Mouse (Mus musculus): ENCODE results near the gene Sytl1. TPM values are rescaled to one million over a fixed set of nuclear protein-coding genes. Genes with fewer than 3 reads are reported as not detected.

Sytl1 gene
- total RNA-seq (2017): 1.4 to 7.1 TPM (median 4.4 TPM) in 3 replicates

DNA sequence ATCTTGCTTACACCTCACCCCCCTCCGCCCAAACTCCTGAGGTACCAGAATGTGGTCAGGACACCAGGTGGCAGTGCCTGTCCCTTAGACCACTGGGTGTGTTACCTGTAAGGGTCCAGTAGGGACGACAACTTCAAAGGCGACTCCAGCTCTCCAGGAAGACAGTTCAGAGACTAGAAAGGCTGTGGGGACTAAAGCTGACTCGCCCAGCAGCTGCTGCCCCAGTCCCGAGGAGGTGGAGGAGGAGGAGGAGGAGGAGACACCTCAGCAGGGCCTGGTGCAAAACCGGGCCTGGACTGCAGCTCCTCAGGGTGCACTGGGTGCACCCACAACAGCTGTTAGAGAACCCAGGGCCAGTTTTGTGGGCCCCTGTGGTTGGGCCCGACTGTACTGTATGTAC lies at the start of gene Sytl1:
Sytl1 (minus strand) TSS at position 232 of the 400 bp plus-strand sequence.
- no peak for ATAC-seq (replicated peaks; ENCODE audit: insufficient number of reproducible peaks, low FRiP score, low TSS enrichment, poor library complexity, severe bottlenecking)

GRCm38 (mm10) chr4:133309948-133310347 lies 47.0 kb upstream of the Sytl1 start:
- peak; percentile 74 for ATAC-seq (replicated peaks; ENCODE audit: insufficient number of reproducible peaks, low FRiP score, low TSS enrichment, poor library complexity, severe bottlenecking)

DNA sequence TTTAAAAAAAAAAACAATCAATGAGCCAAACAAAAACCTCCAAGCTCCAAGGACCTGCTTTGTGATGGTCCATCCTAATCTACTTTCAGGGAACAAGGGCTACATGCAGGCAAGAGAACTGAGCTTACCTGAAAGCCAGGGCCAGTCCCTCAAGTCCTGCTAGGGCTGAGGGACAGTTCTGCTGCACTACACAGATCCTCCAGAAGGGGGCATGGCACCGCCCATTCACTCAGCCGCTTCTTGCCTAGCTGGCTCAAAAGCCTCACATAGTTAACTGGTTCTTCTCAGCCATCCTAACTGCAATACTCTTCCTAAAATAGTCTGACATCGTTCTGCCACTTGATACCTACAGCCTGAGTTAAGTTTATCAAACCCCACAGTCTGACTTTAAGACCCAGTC lies 44.4 kb upstream of the Sytl1 start:
- ATAC-seq (replicated peaks; ENCODE audit: insufficient number of reproducible peaks, low FRiP score, low TSS enrichment, poor library complexity, severe bottlenecking): peak; percentile 57

GRCm38 (mm10) chr4:133305825-133306224 lies 42.9 kb upstream of the Sytl1 start:
- no peak for ATAC-seq (replicated peaks; ENCODE audit: insufficient number of reproducible peaks, low FRiP score, low TSS enrichment, poor library complexity, severe bottlenecking)

GRCm38 (mm10) chr4:133304770-133305169 lies 41.9 kb upstream of the Sytl1 start:
- no peak for ATAC-seq (replicated peaks; ENCODE audit: insufficient number of reproducible peaks, low FRiP score, low TSS enrichment, poor library complexity, severe bottlenecking)

DNA sequence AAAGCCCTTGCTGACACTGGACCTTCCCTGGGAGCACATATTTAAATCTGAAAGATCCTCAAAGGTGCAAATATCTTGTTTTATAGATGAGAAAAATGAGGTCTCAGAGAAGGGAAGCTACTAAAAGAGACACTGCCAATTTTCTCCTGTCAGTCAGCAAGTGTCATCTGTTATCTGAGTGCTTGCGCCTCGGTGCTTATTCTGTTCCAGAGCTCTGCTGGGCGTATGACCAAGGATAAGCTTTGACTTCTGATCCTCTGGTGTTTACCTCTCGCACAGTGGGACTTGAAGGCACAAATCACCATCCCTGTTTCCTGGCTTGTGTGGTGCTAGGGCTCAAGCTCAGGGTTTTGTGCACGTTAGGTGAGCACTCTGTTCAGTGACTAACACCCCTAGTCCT lies 39.8 kb upstream of the Sytl1 start:
- ATAC-seq (replicated peaks; ENCODE audit: insufficient number of reproducible peaks, low FRiP score, low TSS enrichment, poor library complexity, severe bottlenecking): no peak

- ATAC-seq (replicated peaks; ENCODE audit: insufficient number of reproducible peaks, low FRiP score, low TSS enrichment, poor library complexity, severe bottlenecking): peak; percentile 53
These were observed 38.9 kb upstream of the Sytl1 start for GRCm38 (mm10) chr4:133301802-133302201.

- ATAC-seq (replicated peaks; ENCODE audit: insufficient number of reproducible peaks, low FRiP score, low TSS enrichment, poor library complexity, severe bottlenecking): no peak
These were observed 37.5 kb upstream of the Sytl1 start for GRCm38 (mm10) chr4:133300421-133300820.

DNA sequence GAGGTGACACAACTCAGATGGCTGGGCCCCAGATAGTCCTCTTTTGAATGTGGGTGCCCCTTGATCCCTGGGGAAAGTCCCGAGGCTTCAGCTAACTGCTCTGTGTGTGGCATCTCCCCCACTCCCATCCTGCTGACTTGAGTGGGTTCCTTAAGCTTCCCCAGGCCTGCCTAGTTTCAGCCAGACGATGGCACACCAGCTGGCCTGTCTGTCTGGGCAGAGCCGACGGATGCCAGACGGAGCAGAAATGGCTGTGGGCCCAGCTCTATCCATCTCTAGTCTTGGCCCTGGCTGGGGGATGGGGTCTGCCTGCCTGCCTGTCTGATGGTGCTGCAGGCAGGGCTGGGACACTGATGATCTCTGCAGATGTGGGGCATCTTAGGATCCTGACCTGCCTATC lies 36.8 kb upstream of the Sytl1 start:
- ATAC-seq (replicated peaks; ENCODE audit: insufficient number of reproducible peaks, low FRiP score, low TSS enrichment, poor library complexity, severe bottlenecking): no peak

- ATAC-seq (replicated peaks; ENCODE audit: insufficient number of reproducible peaks, low FRiP score, low TSS enrichment, poor library complexity, severe bottlenecking): no peak
These were observed 35.8 kb upstream of the Sytl1 start for GRCm38 (mm10) chr4:133298516-133299365.

GRCm38 (mm10) chr4:133297801-133298238 lies 34.9 kb upstream of the Sytl1 start:
- peak; percentile 58; the same call in 1 of the 2 replicates for ATAC-seq (replicated peaks; ENCODE audit: insufficient number of reproducible peaks, low FRiP score, low TSS enrichment, poor library complexity, severe bottlenecking)

DNA sequence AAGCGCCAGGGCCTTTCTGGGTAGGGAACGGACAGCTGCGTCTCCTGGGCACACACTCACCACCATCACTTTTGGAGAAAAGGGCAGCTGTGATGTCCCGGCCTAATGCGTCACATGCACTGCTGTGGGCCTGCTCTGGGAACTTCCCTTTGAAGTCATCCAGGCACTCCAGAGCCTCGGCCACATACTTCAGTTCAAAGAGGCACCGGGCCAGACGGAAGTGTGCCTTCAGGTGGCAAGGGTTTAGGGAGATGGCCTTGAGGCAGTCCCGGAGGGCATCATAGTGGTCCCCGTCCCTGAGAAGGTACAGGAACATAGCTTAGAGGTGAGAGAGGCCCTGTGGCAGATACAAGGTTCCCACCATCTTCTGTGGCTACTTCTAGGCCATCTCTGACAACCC lies 34.4 kb upstream of the Sytl1 start:
- ATAC-seq (replicated peaks; ENCODE audit: insufficient number of reproducible peaks, low FRiP score, low TSS enrichment, poor library complexity, severe bottlenecking): no peak

GRCm38 (mm10) chr4:133294084-133294483 lies 31.2 kb upstream of the Sytl1 start:
- ATAC-seq (replicated peaks; ENCODE audit: insufficient number of reproducible peaks, low FRiP score, low TSS enrichment, poor library complexity, severe bottlenecking): no peak

DNA sequence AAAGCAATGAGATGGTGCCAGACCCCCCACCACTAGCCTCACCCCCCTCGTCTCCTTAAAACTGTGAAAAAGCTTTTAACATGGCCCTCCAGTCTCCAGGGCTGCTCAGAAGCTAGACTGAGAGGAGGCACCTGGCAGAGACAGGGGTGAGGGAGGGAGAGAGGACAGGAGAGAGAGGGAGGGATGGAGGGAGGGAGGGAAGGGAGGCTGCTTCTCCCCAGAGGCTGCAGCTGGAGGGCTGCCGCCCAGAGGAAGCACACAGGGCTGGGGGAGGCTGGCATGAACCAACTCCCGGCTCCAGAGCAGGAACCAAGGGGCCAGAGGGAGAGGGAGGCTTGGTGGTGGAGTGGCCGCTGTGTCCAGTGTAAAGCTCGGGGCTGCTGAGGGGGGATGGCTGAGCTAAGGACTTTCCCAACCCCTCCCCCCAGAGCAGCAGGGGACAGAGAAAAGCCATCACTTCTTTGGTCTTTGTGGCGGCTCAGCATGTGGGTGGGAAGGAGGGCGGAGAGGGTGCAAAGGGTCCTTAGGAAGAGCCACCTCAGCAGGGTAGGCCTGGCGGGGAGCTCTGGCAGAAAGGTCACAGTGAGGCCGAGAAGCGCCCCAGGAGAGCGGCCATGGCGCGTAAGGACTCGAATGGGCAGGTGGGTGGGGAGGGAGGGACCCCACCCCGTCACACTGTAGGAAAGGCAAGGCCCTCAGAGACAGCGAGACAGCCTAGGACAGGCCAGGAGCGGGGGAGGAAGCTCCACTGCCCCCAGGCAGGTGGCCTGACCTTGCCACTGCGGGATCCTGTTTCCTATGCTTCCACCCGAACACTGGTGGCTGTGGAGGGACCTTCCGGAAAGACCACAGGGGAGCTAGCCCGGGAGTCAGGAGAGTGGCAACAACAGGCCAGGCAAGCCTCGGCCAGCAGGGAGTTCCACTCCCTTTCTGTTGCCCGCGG lies 30.3 kb upstream of the Sytl1 start:
- ATAC-seq (replicated peaks; ENCODE audit: insufficient number of reproducible peaks, low FRiP score, low TSS enrichment, poor library complexity, severe bottlenecking): no peak

- ATAC-seq (replicated peaks; ENCODE audit: insufficient number of reproducible peaks, low FRiP score, low TSS enrichment, poor library complexity, severe bottlenecking): no peak
These were observed 29.5 kb upstream of the Sytl1 start for GRCm38 (mm10) chr4:133292405-133292804.

GRCm38 (mm10) chr4:133291255-133291654 lies 28.3 kb upstream of the Sytl1 start:
- ATAC-seq (replicated peaks; ENCODE audit: insufficient number of reproducible peaks, low FRiP score, low TSS enrichment, poor library complexity, severe bottlenecking): no peak

GRCm38 (mm10) chr4:133286476-133287077 lies 23.7 kb upstream of the Sytl1 start:
- no peak for ATAC-seq (replicated peaks; ENCODE audit: insufficient number of reproducible peaks, low FRiP score, low TSS enrichment, poor library complexity, severe bottlenecking)

DNA sequence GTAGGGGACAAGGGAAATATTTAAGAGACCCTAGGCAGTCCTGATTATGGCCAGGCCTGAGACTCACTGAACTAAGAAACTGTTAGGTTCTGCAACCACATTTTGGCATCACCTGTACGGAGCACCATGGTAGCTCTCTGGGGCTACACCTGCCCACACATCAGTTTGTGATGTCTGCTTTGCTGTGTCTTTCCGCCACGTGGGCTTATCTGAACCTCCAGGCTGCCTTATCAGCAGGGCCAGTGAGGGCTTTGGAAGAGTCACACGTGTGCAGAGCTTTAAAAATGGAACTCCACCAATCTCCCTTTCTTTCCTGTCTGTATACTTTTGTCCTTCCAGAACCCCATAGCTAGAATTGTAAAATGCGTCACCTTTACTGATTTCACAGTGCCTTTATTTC lies 23.0 kb upstream of the Sytl1 start:
- no peak for ATAC-seq (replicated peaks; ENCODE audit: insufficient number of reproducible peaks, low FRiP score, low TSS enrichment, poor library complexity, severe bottlenecking)

DNA sequence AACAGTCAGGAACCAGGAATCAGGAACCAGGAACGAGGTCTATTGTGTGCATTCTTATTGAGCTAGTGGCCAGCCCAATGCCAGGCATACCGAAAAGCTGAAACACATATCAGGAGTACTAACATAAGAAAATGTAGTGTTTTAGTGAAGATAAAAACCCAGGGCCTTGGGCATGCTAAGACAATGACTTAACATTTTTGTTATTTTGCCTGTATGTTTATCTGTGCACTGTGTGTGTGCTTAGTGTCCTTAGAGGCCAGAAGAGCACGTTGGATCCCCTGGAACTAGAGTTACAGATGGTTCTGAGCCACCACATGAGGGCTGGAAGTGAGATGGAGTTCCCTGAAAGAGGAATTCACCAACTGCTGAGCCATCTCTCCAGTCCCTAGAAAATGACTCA lies 22.4 kb upstream of the Sytl1 start:
- ATAC-seq (replicated peaks; ENCODE audit: insufficient number of reproducible peaks, low FRiP score, low TSS enrichment, poor library complexity, severe bottlenecking): no peak

Data from monocyte, adult 5-6 weeks (primary cell).